Mouse (Mus musculus) G1E (cell line): ENCODE results near the gene Clstn1. TPM values are rescaled to one million over a fixed set of nuclear protein-coding genes. Genes with fewer than 3 reads are reported as not detected.

ENCODE experiments used
- ATAC-seq: 2 replicates; pipeline ENCODE4 v1.8.0; 2016; ENCODE audit warnings: mild to moderate bottlenecking; ENCODE audit not compliant: insufficient number of reproducible peaks, poor library complexity, low FRiP score, severe bottlenecking; ENCODE audit errors: extremely low read depth
- DNase-seq: peaks from one replicate; pipeline ENCODE4 v3.0.0; 2012; ENCODE audit warnings: low spot score
- H3K27me3 ChIP-seq: 2 replicates; pipeline ENCODE4 v1.6.1; 2012; ENCODE audit warnings: mild to moderate bottlenecking, low read length, inconsistent platforms; ENCODE audit not compliant: insufficient read depth
- H3K36me3 ChIP-seq: replicated peaks from 2 replicates; pipeline ENCODE3; 2012; ENCODE audit warnings: mild to moderate bottlenecking, inconsistent platforms
- H3K4me1 ChIP-seq: 2 replicates; pipeline ENCODE4 v1.6.1; 2012; ENCODE audit warnings: low read depth, low read length, inconsistent platforms, mixed read lengths; ENCODE audit not compliant: insufficient read depth
- H3K4me3 ChIP-seq: 2 replicates; pipeline ENCODE4 v1.5.1; 2012; ENCODE audit warnings: low read depth, mild to moderate bottlenecking, inconsistent platforms, low read length, moderate library complexity, mixed read lengths
- H3K9me3 ChIP-seq: replicated peaks from 2 replicates; pipeline ENCODE4 v1.6.1; 2012; ENCODE audit warnings: inconsistent platforms
- CTCF ChIP-seq: IDR thresholded peaks from 2 replicates; pipeline ENCODE4 v1.5.1; 2012; ENCODE audit warnings: low read depth, low read length, inconsistent platforms, mixed read lengths
- GATA1 ChIP-seq: IDR thresholded peaks from 2 replicates; pipeline ENCODE4 v1.6.1; 2012; ENCODE audit warnings: borderline replicate concordance, low read length, inconsistent platforms, mixed read lengths
- GATA2 ChIP-seq: IDR thresholded peaks from 2 replicates; pipeline ENCODE4 v1.6.1; 2012; ENCODE audit warnings: low read depth, low read length, inconsistent platforms, borderline replicate concordance
- POLR2AphosphoS5 ChIP-seq: IDR thresholded peaks from 2 replicates; pipeline ENCODE4 v1.6.1; 2012; ENCODE audit warnings: low read depth, low read length, inconsistent platforms; ENCODE audit not compliant: insufficient replicate concordance
- TAL1 ChIP-seq: conservative IDR thresholded peaks from 2 replicates; pipeline ENCODE4 v1.6.1; 2012; ENCODE audit warnings: low read depth, low read length, inconsistent platforms, mixed read lengths
- polyA plus RNA-seq: library from polyadenylated mRNA; stranded (reverse); fragments of >175 nt; gene quantifications from 2 replicates; pipeline ENCODE4 v1.2.3, GENCODE M21; 2012
- total RNA-seq, 2 experiments: library from RNA; stranded (forward) in 1 of 2; stranded (reverse) in 1 of 2; fragments of 200-1000 nt in 1 of 2; fragments of >200 nt in 1 of 2; fragmentation: Nextera tagmentation in 1 of 2; gene quantifications; 2 replicates each; pipeline ENCODE4 v1.2.3; 2014 to 2017

The Clstn1 gene
- total RNA-seq (2014; fragmentation: Nextera tagmentation) (0.19 and 0.38 TPM in 2 replicates), total RNA-seq (2017) (0.22 and 0.41 TPM in 2 replicates), polyA plus RNA-seq (2.3 and 2.5 TPM in 2 replicates)

- ATAC-seq (no peak), DNase-seq (no peak)
- Histone ChIP-seq H3K36me3 (no peaks in the 10 kb centered on the region), H3K4me1 (no peaks in the 10 kb centered on the region), H3K4me3 (no peak within 1 kb of the TSS), H3K9me3 (peaks cover 13% of the 10 kb centered on the region), H3K27me3 (peaks cover 5% of the 10 kb centered on the region; the same call in 1 of the 2 replicates)
- TF ChIP-seq TAL1 (no peak), CTCF (no peak), GATA2 (no peak), POLR2AphosphoS5 (no peak), GATA1 (no peak)
Observed at GRCm38 (mm10) chr4:149586044-149586782, at the start of gene Clstn1. Gene Clstn1, plus strand, starts transcription at chr4:149586468.

- H3K4me1 ChIP-seq, result peaks cover 4% of the 10 kb centered on the region; the same call in 1 of the 2 replicates
- no peak for DNase-seq
- TF ChIP-seq TAL1 (no peak), GATA2 (no peak), POLR2AphosphoS5 (no peak), GATA1 (no peak), CTCF (no peak)
- H3K9me3 ChIP-seq, result no peaks in the 10 kb centered on the region
- no peaks in the 10 kb centered on the region for H3K36me3 ChIP-seq
- ATAC-seq, result no peak
- no peak overlapping the region for H3K4me3 ChIP-seq
- H3K27me3 ChIP-seq, result peaks cover 24% of the 10 kb centered on the region
Observed at GRCm38 (mm10) chr4:149539441-149539840, 46.8 kb upstream of the Clstn1 start.

- Histone ChIP-seq H3K9me3 (no peaks in the 10 kb centered on the region), H3K36me3 (no peaks in the 10 kb centered on the region), H3K4me1 (peaks cover 4% of the 10 kb centered on the region; the same call in 1 of the 2 replicates), H3K27me3 (peaks cover 17% of the 10 kb centered on the region), H3K4me3 (no peak overlapping the region)
- DNase-seq (no peak), ATAC-seq (no peak)
- TF ChIP-seq TAL1 (no peak), GATA1 (no peak), CTCF (no peak), POLR2AphosphoS5 (no peak), GATA2 (no peak)
Observed at GRCm38 (mm10) chr4:149541935-149542334, 44.3 kb upstream of the Clstn1 start.

GRCm38 (mm10) chr4:149542431-149542830 is 43.8 kb upstream of the Clstn1 start:
- ATAC-seq (no peak), DNase-seq (no peak)
- Histone ChIP-seq H3K9me3 (no peaks in the 10 kb centered on the region), H3K4me3 (no peak overlapping the region), H3K36me3 (no peaks in the 10 kb centered on the region), H3K27me3 (peaks cover 12% of the 10 kb centered on the region), H3K4me1 (peaks cover 4% of the 10 kb centered on the region; the same call in 1 of the 2 replicates)
- TF ChIP-seq POLR2AphosphoS5 (no peak), TAL1 (no peak), CTCF (no peak), GATA2 (no peak), GATA1 (no peak)

GRCm38 (mm10) chr4:149542927-149543553 is 43.2 kb upstream of the Clstn1 start:
- Histone ChIP-seq H3K4me1 (peaks cover 4% of the 10 kb centered on the region; the same call in 1 of the 2 replicates), H3K9me3 (no peaks in the 10 kb centered on the region), H3K27me3 (peaks cover 7% of the 10 kb centered on the region; the same call in 1 of the 2 replicates), H3K4me3 (no peak overlapping the region), H3K36me3 (no peaks in the 10 kb centered on the region)
- TF ChIP-seq GATA2 (no peak), POLR2AphosphoS5 (no peak), GATA1 (no peak), TAL1 (no peak), CTCF (peak; percentile 69)
- DNase-seq (no peak), ATAC-seq (no peak)

- TF ChIP-seq TAL1, result no peak
- TF ChIP-seq CTCF, result no peak
- no peak for TF ChIP-seq GATA2
- ATAC-seq (no peak), DNase-seq (no peak)
- no peak overlapping the region for H3K4me3 ChIP-seq
- H3K36me3 ChIP-seq, result no peaks in the 10 kb centered on the region
- H3K27me3 ChIP-seq, result 0 out of 2 replicates have a peak, but pooled peaks cover 5% of the 10 kb centered on the region
- H3K9me3 ChIP-seq, result no peaks in the 10 kb centered on the region
- peaks cover 4% of the 10 kb centered on the region; the same call in 1 of the 2 replicates for H3K4me1 ChIP-seq
Observed at GRCm38 (mm10) chr4:149544892-149545291, 41.4 kb upstream of the Clstn1 start.
